Mouse (Mus musculus): ENCODE results near the gene Trpc1. TPM values are rescaled to one million over a fixed set of nuclear protein-coding genes. Genes with fewer than 3 reads are reported as not detected.

Gene Trpc1
- polyA plus RNA-seq (2015; fragmentation: Nextera tagmentation; extraction: Ambion mirVana) = 2.5 and 3.0 TPM in 2 replicates

- H3K36me3 ChIP-seq = no peaks in the 10 kb centered on the region
- no peaks in the 10 kb centered on the region for H3K9me3 ChIP-seq
- WGBS = under 1% methylated on average over 54 of the region's 56 CpGs
- H3K27me3 ChIP-seq (replicated peaks) = no peaks in the 10 kb centered on the region
- H3K4me1 ChIP-seq (replicated peaks) = 0 out of 2 replicates have a peak, but pooled peaks cover 5% of the 10 kb centered on the region
- H3K9ac ChIP-seq = peak within 1 kb of the TSS; percentile 78
- H3K27ac ChIP-seq = 0 out of 2 replicates have a peak within 1 kb of the TSS, but pooled peaks have one; percentile 25
- peak; percentile 99 for ATAC-seq
- peak within 1 kb of the TSS; percentile 85 for H3K4me3 ChIP-seq (replicated peaks)
- H3K4me2 ChIP-seq (replicated peaks) = peak within 1 kb of the TSS; percentile 89
These were observed at the start of gene Trpc1 for GRCm38 (mm10) chr9:95750037-95750511. TSS of gene Trpc1 (minus strand) at chr9:95750375.

- H3K27ac ChIP-seq = no peak overlapping the region
These were observed 46.1 kb upstream of the Trpc1 start for GRCm38 (mm10) chr9:95796323-95796722.

GRCm38 (mm10) chr9:95795844-95796243 is 45.7 kb upstream of the Trpc1 start:
- Histone ChIP-seq H3K4me2 (replicated peaks) (0 out of 2 replicates have a peak overlapping the region, but pooled peaks have one; percentile 22), H3K27ac (peak overlapping the region; percentile 95), H3K9ac (0 out of 2 replicates have a peak overlapping the region, but pooled peaks have one; percentile 10), H3K4me1 (replicated peaks) (no peaks in the 10 kb centered on the region), H3K4me3 (replicated peaks) (no peak overlapping the region), H3K9me3 (no peaks in the 10 kb centered on the region), H3K36me3 (no peaks in the 10 kb centered on the region), H3K27me3 (replicated peaks) (no peaks in the 10 kb centered on the region)
- 88% methylated on average over 5 of the region's 5 CpGs for WGBS
- no peak for ATAC-seq

More at GRCm38 (mm10) chr9:95796323-95796722, 46.1 kb upstream of the Trpc1 start:
- no peaks in the 10 kb centered on the region for H3K4me1 ChIP-seq (replicated peaks)
- no peak overlapping the region for H3K4me3 ChIP-seq (replicated peaks)
- no peak for ATAC-seq
- H3K4me2 ChIP-seq (replicated peaks) = no peak overlapping the region
- H3K36me3 ChIP-seq = no peaks in the 10 kb centered on the region
- H3K27me3 ChIP-seq (replicated peaks) = no peaks in the 10 kb centered on the region
- WGBS = 88% methylated on average over 2 of the region's 2 CpGs
- no peak overlapping the region for H3K9ac ChIP-seq
- no peaks in the 10 kb centered on the region for H3K9me3 ChIP-seq

- peak overlapping the region; percentile 95 for H3K27ac ChIP-seq
- peak; percentile 95 for ATAC-seq
- no peaks in the 10 kb centered on the region for H3K27me3 ChIP-seq (replicated peaks)
- H3K4me3 ChIP-seq (replicated peaks) = no peak overlapping the region
- H3K9me3 ChIP-seq = no peaks in the 10 kb centered on the region
- 0 out of 2 replicates have a peak overlapping the region, but pooled peaks have one; percentile 10 for H3K9ac ChIP-seq
- WGBS = 81% methylated on average over 2 of the region's 2 CpGs
- H3K36me3 ChIP-seq = no peaks in the 10 kb centered on the region
- no peaks in the 10 kb centered on the region for H3K4me1 ChIP-seq (replicated peaks)
- 0 out of 2 replicates have a peak overlapping the region, but pooled peaks have one; percentile 22 for H3K4me2 ChIP-seq (replicated peaks)
These were observed 45.1 kb upstream of the Trpc1 start for GRCm38 (mm10) chr9:95795077-95795784.

- Histone ChIP-seq H3K27me3 (replicated peaks) (no peaks in the 10 kb centered on the region), H3K36me3 (no peaks in the 10 kb centered on the region), H3K27ac (peak overlapping the region; percentile 58), H3K9me3 (no peaks in the 10 kb centered on the region), H3K4me2 (replicated peaks) (no peak overlapping the region; the same call in 1 of the 2 replicates), H3K4me1 (replicated peaks) (no peaks in the 10 kb centered on the region), H3K9ac (no peak overlapping the region), H3K4me3 (replicated peaks) (no peak overlapping the region)
- ATAC-seq = peak; percentile 76
- WGBS = 58% methylated on average over 15 of the region's 15 CpGs
These were observed 44.0 kb upstream of the Trpc1 start for GRCm38 (mm10) chr9:95793986-95794744.

GRCm38 (mm10) chr9:95784888-95785511 is 34.8 kb upstream of the Trpc1 start:
- Histone ChIP-seq H3K27me3 (replicated peaks) (no peaks in the 10 kb centered on the region), H3K4me3 (replicated peaks) (no peak overlapping the region), H3K27ac (no peak overlapping the region), H3K36me3 (no peaks in the 10 kb centered on the region), H3K4me1 (replicated peaks) (no peaks in the 10 kb centered on the region), H3K9me3 (no peaks in the 10 kb centered on the region), H3K4me2 (replicated peaks) (no peak overlapping the region), H3K9ac (no peak overlapping the region)
- 88% methylated on average over 16 of the region's 16 CpGs for WGBS
- no peak for ATAC-seq

- no peak overlapping the region for H3K9ac ChIP-seq
- H3K9me3 ChIP-seq = no peaks in the 10 kb centered on the region
- H3K4me1 ChIP-seq (replicated peaks) = no peaks in the 10 kb centered on the region
- no peak for ATAC-seq
- WGBS = 72% methylated on average over 17 of the region's 17 CpGs
- H3K27ac ChIP-seq = no peak overlapping the region
- H3K36me3 ChIP-seq = no peaks in the 10 kb centered on the region
- no peak overlapping the region for H3K4me2 ChIP-seq (replicated peaks)
- H3K27me3 ChIP-seq (replicated peaks) = no peaks in the 10 kb centered on the region
- H3K4me3 ChIP-seq (replicated peaks) = no peak overlapping the region
These were observed 33.6 kb upstream of the Trpc1 start for GRCm38 (mm10) chr9:95783646-95784293.

GRCm38 (mm10) chr9:95771671-95772070 is 21.5 kb upstream of the Trpc1 start:
- Histone ChIP-seq H3K9ac (no peak overlapping the region), H3K4me3 (replicated peaks) (no peak overlapping the region), H3K36me3 (no peaks in the 10 kb centered on the region), H3K27me3 (replicated peaks) (no peaks in the 10 kb centered on the region), H3K4me2 (replicated peaks) (no peak overlapping the region), H3K4me1 (replicated peaks) (no peaks in the 10 kb centered on the region), H3K9me3 (no peaks in the 10 kb centered on the region), H3K27ac (no peak overlapping the region)
- no peak for ATAC-seq
- 53% methylated on average over 2 of the region's 2 CpGs for WGBS

GRCm38 (mm10) chr9:95763218-95763617 is 13.0 kb upstream of the Trpc1 start:
- 78% methylated on average over 4 of the region's 4 CpGs for WGBS

GRCm38 (mm10) chr9:95762228-95762627 is 12.1 kb upstream of the Trpc1 start:
- WGBS = 88% methylated on average over 3 of the region's 3 CpGs
- Histone ChIP-seq H3K4me1 (replicated peaks) (no peaks in the 10 kb centered on the region), H3K9ac (no peak overlapping the region), H3K4me2 (replicated peaks) (no peak overlapping the region), H3K4me3 (replicated peaks) (no peak overlapping the region), H3K27ac (no peak overlapping the region), H3K27me3 (replicated peaks) (no peaks in the 10 kb centered on the region), H3K9me3 (no peaks in the 10 kb centered on the region), H3K36me3 (no peaks in the 10 kb centered on the region)
- ATAC-seq = no peak

More at GRCm38 (mm10) chr9:95763218-95763617, 13.0 kb upstream of the Trpc1 start:
- Histone ChIP-seq H3K9me3 (no peaks in the 10 kb centered on the region), H3K4me1 (replicated peaks) (no peaks in the 10 kb centered on the region), H3K9ac (no peak overlapping the region), H3K4me3 (replicated peaks) (no peak overlapping the region), H3K27me3 (replicated peaks) (no peaks in the 10 kb centered on the region), H3K36me3 (no peaks in the 10 kb centered on the region), H3K4me2 (replicated peaks) (no peak overlapping the region), H3K27ac (no peak overlapping the region)
- no peak for ATAC-seq

- Histone ChIP-seq H3K4me2 (replicated peaks) (no peak overlapping the region), H3K9ac (no peak overlapping the region), H3K9me3 (no peaks in the 10 kb centered on the region), H3K27me3 (replicated peaks) (no peaks in the 10 kb centered on the region), H3K36me3 (no peaks in the 10 kb centered on the region), H3K4me3 (replicated peaks) (no peak overlapping the region), H3K4me1 (replicated peaks) (no peaks in the 10 kb centered on the region), H3K27ac (no peak overlapping the region)
- ATAC-seq = no peak
- WGBS = 94% methylated on average over 8 of the region's 8 CpGs
These were observed 11.2 kb upstream of the Trpc1 start for GRCm38 (mm10) chr9:95761381-95761780.
